Mouse (Mus musculus) embryonic fibroblast, embryonic 13.5 days (primary cell): ENCODE measurements around the gene Gng3. TPM values are rescaled to one million over a fixed set of nuclear protein-coding genes. Genes with fewer than 3 reads are reported as not detected.

Source experiments
- H3K27ac ChIP-seq: 2 replicates; pipeline ENCODE4 v1.5.1; 2012; ENCODE audit warnings: low read length, control low read depth, inconsistent platforms; ENCODE audit not compliant: insufficient read depth
- H3K4me1 ChIP-seq: 2 replicates; pipeline ENCODE4 v1.6.1; 2011; ENCODE audit warnings: low read length; ENCODE audit not compliant: control insufficient read depth, insufficient read depth
- H3K4me3 ChIP-seq: 2 replicates; pipeline ENCODE4 v1.5.1; 2011; ENCODE audit warnings: mild to moderate bottlenecking, control low read depth, low read length; ENCODE audit not compliant: insufficient read depth
- CTCF ChIP-seq: IDR thresholded peaks from 2 replicates; pipeline ENCODE4 v1.5.1; 2011; ENCODE audit warnings: mild to moderate bottlenecking, control low read depth, low read length, moderate library complexity, borderline replicate concordance; ENCODE audit not compliant: insufficient read depth
- POLR2A ChIP-seq: IDR thresholded peaks from 2 replicates; pipeline ENCODE4 v1.6.1; 2011; ENCODE audit warnings: low read depth, mild to moderate bottlenecking, control low read depth, low read length, moderate library complexity
- polyA plus RNA-seq: library from polyadenylated mRNA; stranded (reverse); fragments of >200 nt; gene quantifications from 2 replicates; pipeline ENCODE4 v1.2.4, GENCODE M21; 2011; ENCODE audit warnings: low read depth; ENCODE audit not compliant: missing spikeins, insufficient read length

Gene Gng3
- not detected in 2 replicates for polyA plus RNA-seq

GRCm38 (mm10) chr19:8839103-8839907, at the start of gene Gng3:
Gene Gng3, minus strand, starts transcription at chr19:8839194.
- Histone ChIP-seq H3K4me1 (no peaks in the 10 kb centered on the region), H3K27ac (no peak within 1 kb of the TSS), H3K4me3 (no peak within 1 kb of the TSS)
- TF ChIP-seq CTCF (no peak), POLR2A (no peak)

GRCm38 (mm10) chr19:8887585-8888463, 48.8 kb upstream of the Gng3 start:
- no peak for TF ChIP-seq CTCF
- peak; percentile 53 for TF ChIP-seq POLR2A
- H3K27ac ChIP-seq: peak overlapping the region; percentile 82
- peak overlapping the region; percentile 95 for H3K4me3 ChIP-seq
- peaks cover 4% of the 10 kb centered on the region; the same call in 1 of the 2 replicates for H3K4me1 ChIP-seq

GRCm38 (mm10) chr19:8886916-8887584, 48.1 kb upstream of the Gng3 start:
- Histone ChIP-seq H3K27ac (peak overlapping the region; percentile 58; the same call in 1 of the 2 replicates), H3K4me3 (no peak overlapping the region), H3K4me1 (peaks cover 4% of the 10 kb centered on the region; the same call in 1 of the 2 replicates)
- peak; percentile 40 for TF ChIP-seq POLR2A
- TF ChIP-seq CTCF: no peak

GRCm38 (mm10) chr19:8883616-8884015, 44.6 kb upstream of the Gng3 start, which contains the start of the genes Lbhd1 and Gm49403:
Gene Lbhd1, plus strand, starts transcription at chr19:8883732.
Gene Gm49403, plus strand, starts transcription at chr19:8883930.
- H3K4me3 ChIP-seq: no peak within 1 kb of the TSS
- no peaks in the 10 kb centered on the region for H3K4me1 ChIP-seq
- H3K27ac ChIP-seq: no peak within 1 kb of the TSS
- TF ChIP-seq CTCF (no peak), POLR2A (no peak)

GRCm38 (mm10) chr19:8881034-8881392, 42.0 kb upstream of the Gng3 start:
- peak overlapping the region; percentile 70; the same call in 1 of the 2 replicates for H3K4me3 ChIP-seq
- no peak overlapping the region for H3K27ac ChIP-seq
- no peaks in the 10 kb centered on the region for H3K4me1 ChIP-seq
- no peak for TF ChIP-seq CTCF
- no peak for TF ChIP-seq POLR2A

- H3K27ac ChIP-seq: peak within 1 kb of the TSS; percentile 47
- H3K4me3 ChIP-seq: peak within 1 kb of the TSS; percentile 70
- TF ChIP-seq POLR2A: peak; percentile 86
- TF ChIP-seq CTCF: no peak
- no peaks in the 10 kb centered on the region for H3K4me1 ChIP-seq
These were observed 41.5 kb upstream of the Gng3 start, which contains the start of gene Uqcc3 for GRCm38 (mm10) chr19:8880311-8881033. Gene Uqcc3, minus strand, starts transcription at chr19:8880923.

- no peak overlapping the region for H3K4me3 ChIP-seq
- H3K4me1 ChIP-seq: no peaks in the 10 kb centered on the region
- TF ChIP-seq POLR2A (no peak), CTCF (no peak)
- no peak overlapping the region for H3K27ac ChIP-seq
These were observed 36.0 kb upstream of the Gng3 start for GRCm38 (mm10) chr19:8875031-8875430.

- no peak for TF ChIP-seq POLR2A
- TF ChIP-seq CTCF: no peak
- peak overlapping the region; percentile 69 for H3K27ac ChIP-seq
- H3K4me1 ChIP-seq: no peaks in the 10 kb centered on the region
- peak overlapping the region; percentile 83 for H3K4me3 ChIP-seq
These were observed 33.4 kb upstream of the Gng3 start for GRCm38 (mm10) chr19:8872266-8872840.
